Mouse (Mus musculus) MEL (cell line): ENCODE data around the gene Ube4a. TPM values are rescaled to one million over a fixed set of nuclear protein-coding genes. Genes with fewer than 3 reads are reported as not detected.
A peak's percentile ranks its signal among the peaks of the same experiment; 100 is the strongest.

ENCODE experiments used
- DNase-seq: peaks from one replicate; pipeline ENCODE4 v3.0.0; 2011; ENCODE audit warnings: low read depth, low spot score
- H3K27ac ChIP-seq: 2 replicates; pipeline ENCODE4 v1.5.1; 2012; ENCODE audit warnings: low read depth, mild to moderate bottlenecking, control low read depth, low read length, moderate library complexity; ENCODE audit not compliant: control insufficient read depth
- H3K27me3 ChIP-seq, 2 experiments: fragments of 150-350 bp in 1 of 2; sonication (generic) in 1 of 2; 2 replicates each; pipeline ENCODE4 v1.6.1; 2012; ENCODE audit warnings: low read length in 2 of 2, mild to moderate bottlenecking in 2 of 2, improper control_type of control experiment in 1 of 2, moderate library complexity in 1 of 2; ENCODE audit not compliant: insufficient read depth in 2 of 2, control insufficient read depth in 1 of 2
- H3K36me3 ChIP-seq, 2 experiments: 2 replicates each; pipeline ENCODE4 v1.6.1; 2012 to 2014; ENCODE audit warnings: low read length in 2 of 2, improper control_type of control experiment in 1 of 2, inconsistent platforms in 1 of 2, mild to moderate bottlenecking in 1 of 2; ENCODE audit not compliant: insufficient read depth in 2 of 2, control insufficient read depth in 1 of 2
- H3K4me1 ChIP-seq, 2 experiments: fragments of 150-350 bp in 1 of 2; sonication (generic) in 1 of 2; 2 replicates each; pipeline ENCODE4 v1.6.1; 2012; ENCODE audit warnings: low read length in 2 of 2, improper control_type of control experiment in 1 of 2, mild to moderate bottlenecking in 1 of 2; ENCODE audit not compliant: insufficient read depth in 2 of 2, control insufficient read depth in 1 of 2
- H3K4me3 ChIP-seq, 2 experiments: fragments of 150-350 bp in 1 of 2; sonication (generic) in 1 of 2; 2 replicates each; pipeline ENCODE4 v1.5.1; 2012; ENCODE audit warnings: low read depth in 2 of 2, low read length in 2 of 2, mild to moderate bottlenecking in 2 of 2, moderate library complexity in 2 of 2, control low read depth in 1 of 2, improper control_type of control experiment in 1 of 2; ENCODE audit not compliant: control insufficient read depth in 1 of 2, insufficient read depth in 1 of 2
- H3K79me2 ChIP-seq: 2 replicates; pipeline ENCODE4 v1.6.1; 2012; ENCODE audit warnings: mild to moderate bottlenecking, low read length, moderate library complexity; ENCODE audit not compliant: control insufficient read depth, poor library complexity, insufficient read depth
- H3K9ac ChIP-seq: 2 replicates; pipeline ENCODE4 v1.6.1; 2012; ENCODE audit warnings: low read depth, mild to moderate bottlenecking, control low read depth, low read length, moderate library complexity; ENCODE audit not compliant: control insufficient read depth, poor library complexity, severe bottlenecking
- H3K9me3 ChIP-seq: fragments of 150-350 bp; sonication (generic); replicated peaks from 2 replicates; pipeline ENCODE4 v1.6.1; 2012; ENCODE audit warnings: mild to moderate bottlenecking, low read length, improper control_type of control experiment, moderate library complexity; ENCODE audit not compliant: insufficient read depth
- BHLHE40 ChIP-seq: IDR thresholded peaks from 2 replicates; pipeline ENCODE4 v1.6.1; 2012; ENCODE audit warnings: low read depth, mild to moderate bottlenecking, inconsistent platforms, low read length, improper control_type of control experiment, borderline replicate concordance
- CHD1 ChIP-seq: IDR thresholded peaks from 2 replicates; pipeline ENCODE4 v1.6.1; 2012; ENCODE audit warnings: low read depth, mild to moderate bottlenecking, inconsistent platforms, low read length, improper control_type of control experiment
- CHD2 ChIP-seq: IDR thresholded peaks from 2 replicates; pipeline ENCODE4 v1.6.1; 2011; ENCODE audit warnings: low read length, improper control_type of control experiment
- CTCF ChIP-seq, 3 experiments: IDR thresholded peaks in 2 of 3; conservative IDR thresholded peaks in 1 of 3; 2 replicates each; pipeline ENCODE4 v1.5.1; 2011 to 2012; ENCODE audit warnings: low read length in 3 of 3, low read depth in 2 of 3, mild to moderate bottlenecking in 2 of 3, improper control_type of control experiment in 1 of 3, inconsistent platforms in 1 of 3, mixed read lengths in 1 of 3, moderate library complexity in 1 of 3; ENCODE audit not compliant: control insufficient read depth in 1 of 3, insufficient read depth in 1 of 3, poor library complexity in 1 of 3, severe bottlenecking in 1 of 3
- E2F4 ChIP-seq: IDR thresholded peaks from 2 replicates; pipeline ENCODE4 v1.6.1; 2011; ENCODE audit warnings: low read depth, low read length, improper control_type of control experiment, borderline replicate concordance
- ELF1 ChIP-seq: IDR thresholded peaks from 2 replicates; pipeline ENCODE4 v1.6.1; 2014; ENCODE audit warnings: low read depth, mild to moderate bottlenecking, inconsistent platforms, low read length, improper control_type of control experiment, moderate library complexity
- EP300 ChIP-seq, 2 experiments: IDR thresholded peaks; 2 replicates each; pipeline ENCODE4 v1.6.1; 2011; ENCODE audit warnings: improper control_type of control experiment in 2 of 2, low read length in 2 of 2, low read depth in 1 of 2, mild to moderate bottlenecking in 1 of 2
- ETS1 ChIP-seq: IDR thresholded peaks from 2 replicates; pipeline ENCODE4 v1.6.1; 2012; ENCODE audit warnings: low read depth, mild to moderate bottlenecking, inconsistent platforms, low read length, improper control_type of control experiment, moderate library complexity
- GABPA ChIP-seq: IDR thresholded peaks from 2 replicates; pipeline ENCODE4 v1.6.1; 2012; ENCODE audit warnings: low read depth, mild to moderate bottlenecking, inconsistent platforms, low read length, improper control_type of control experiment, moderate library complexity
- GATA1 ChIP-seq: IDR thresholded peaks from 2 replicates; pipeline ENCODE4 v1.6.1; 2011; ENCODE audit warnings: low read depth, low read length, improper control_type of control experiment
- HCFC1 ChIP-seq: IDR thresholded peaks from 2 replicates; pipeline ENCODE4 v1.6.1; 2012; ENCODE audit warnings: low read depth, mild to moderate bottlenecking, inconsistent platforms, low read length, improper control_type of control experiment, moderate library complexity
- JUND ChIP-seq: IDR thresholded peaks from 2 replicates; pipeline ENCODE4 v1.6.1; 2011; ENCODE audit warnings: low read depth, mild to moderate bottlenecking, improper control_type of control experiment, low read length
- KAT2A ChIP-seq: conservative IDR thresholded peaks from 2 replicates; pipeline ENCODE4 v1.6.1; 2012; ENCODE audit warnings: low read depth, low read length, improper control_type of control experiment, inconsistent platforms
- MAFK ChIP-seq: IDR thresholded peaks from 2 replicates; pipeline ENCODE4 v1.6.1; 2011; ENCODE audit warnings: low read depth, mild to moderate bottlenecking, low read length, improper control_type of control experiment, borderline replicate concordance
- MAX ChIP-seq: IDR thresholded peaks from 2 replicates; pipeline ENCODE4 v1.6.1; 2011; ENCODE audit warnings: low read length, improper control_type of control experiment
- MAZ ChIP-seq: IDR thresholded peaks from 2 replicates; pipeline ENCODE4 v1.6.1; 2012; ENCODE audit warnings: low read depth, mild to moderate bottlenecking, inconsistent platforms, low read length, improper control_type of control experiment
- MEF2A ChIP-seq: IDR thresholded peaks from 2 replicates; pipeline ENCODE4 v1.6.1; 2014; ENCODE audit warnings: low read depth, mild to moderate bottlenecking, inconsistent platforms, low read length, improper control_type of control experiment; ENCODE audit not compliant: poor library complexity, insufficient replicate concordance, severe bottlenecking; ENCODE audit errors: extremely low read depth
- MXI1 ChIP-seq: IDR thresholded peaks from 2 replicates; pipeline ENCODE4 v1.6.1; 2011; ENCODE audit warnings: mild to moderate bottlenecking, low read depth, low read length, improper control_type of control experiment
- MYB ChIP-seq: IDR thresholded peaks from 2 replicates; pipeline ENCODE4 v1.6.1; 2011; ENCODE audit warnings: mild to moderate bottlenecking, low read depth, low read length, improper control_type of control experiment
- NELFE ChIP-seq: IDR thresholded peaks from 2 replicates; pipeline ENCODE4 v1.6.1; 2011; ENCODE audit warnings: low read depth, low read length, improper control_type of control experiment
- NRF1 ChIP-seq: IDR thresholded peaks from 2 replicates; pipeline ENCODE4 v1.6.1; 2014; ENCODE audit warnings: low read depth, mild to moderate bottlenecking, inconsistent platforms, low read length, improper control_type of control experiment, moderate library complexity; ENCODE audit not compliant: poor library complexity, insufficient read depth, severe bottlenecking
- POLR2AphosphoS5 ChIP-seq: IDR thresholded peaks from 2 replicates; pipeline ENCODE4 v1.6.1; 2012; ENCODE audit warnings: low read depth, borderline replicate concordance, mild to moderate bottlenecking, inconsistent platforms, low read length, moderate library complexity, mixed read lengths
- RAD21 ChIP-seq: IDR thresholded peaks from 2 replicates; pipeline ENCODE4 v1.6.1; 2011; ENCODE audit warnings: mild to moderate bottlenecking, low read depth, low read length, improper control_type of control experiment
- RCOR1 ChIP-seq: IDR thresholded peaks from 2 replicates; pipeline ENCODE4 v1.6.1; 2012; ENCODE audit warnings: low read depth, mild to moderate bottlenecking, inconsistent platforms, low read length, improper control_type of control experiment
- SIN3A ChIP-seq: IDR thresholded peaks from 2 replicates; pipeline ENCODE4 v1.6.1; 2012; ENCODE audit warnings: low read length, improper control_type of control experiment, inconsistent platforms
- SMC3 ChIP-seq: IDR thresholded peaks from 2 replicates; pipeline ENCODE4 v1.6.1; 2011; ENCODE audit warnings: low read depth, low read length, improper control_type of control experiment
- TAL1 ChIP-seq: IDR thresholded peaks from 2 replicates; pipeline ENCODE4 v1.6.1; 2012; ENCODE audit warnings: mild to moderate bottlenecking, inconsistent platforms, low read length, moderate library complexity, mixed read lengths
- TBP ChIP-seq: IDR thresholded peaks from 2 replicates; pipeline ENCODE4 v1.8.0; 2011; ENCODE audit warnings: low read depth, low read length, improper control_type of control experiment
- TCF12 ChIP-seq: IDR thresholded peaks from 2 replicates; pipeline ENCODE4 v1.6.1; 2014; ENCODE audit warnings: low read depth, mild to moderate bottlenecking, inconsistent platforms, low read length, improper control_type of control experiment, moderate library complexity
- USF1 ChIP-seq: IDR thresholded peaks from 2 replicates; pipeline ENCODE4 v1.6.1; 2014; ENCODE audit warnings: low read depth, mild to moderate bottlenecking, inconsistent platforms, low read length, improper control_type of control experiment, moderate library complexity
- USF2 ChIP-seq, 2 experiments: IDR thresholded peaks; 2 replicates each; pipeline ENCODE4 v1.6.1; 2011 to 2012; ENCODE audit warnings: improper control_type of control experiment in 2 of 2, low read length in 2 of 2, borderline replicate concordance in 1 of 2, inconsistent platforms in 1 of 2, low read depth in 1 of 2, mild to moderate bottlenecking in 1 of 2; ENCODE audit not compliant: insufficient read depth in 1 of 2
- ZMIZ1 ChIP-seq: IDR thresholded peaks from 2 replicates; pipeline ENCODE4 v1.6.1; 2012; ENCODE audit warnings: low read depth, mild to moderate bottlenecking, inconsistent platforms, low read length, improper control_type of control experiment, moderate library complexity
- ZNF384 ChIP-seq: IDR thresholded peaks from 2 replicates; pipeline ENCODE4 v1.6.1; 2012; ENCODE audit warnings: low read depth, mild to moderate bottlenecking, inconsistent platforms, low read length, improper control_type of control experiment
- polyA plus RNA-seq, 2 experiments: library from polyadenylated mRNA; stranded (reverse) in 1 of 2; unstranded in 1 of 2; fragments of >175 nt in 1 of 2; fragments of >200 nt in 1 of 2; gene quantifications; 2 replicates each; pipeline versions ENCODE4 v1.2.1 to v1.2.4; 2012; ENCODE audit warnings: low replicate concordance in 2 of 2, low read depth in 1 of 2; ENCODE audit not compliant: insufficient read length in 2 of 2, insufficient read depth in 1 of 2, missing spikeins in 1 of 2
- total RNA-seq: library from RNA; depleted of rRNA; stranded (reverse); fragments of 300-350 nt; gene quantifications from 2 replicates; pipeline ENCODE4 v1.2.3, GENCODE M21; 2012

Ube4a gene
- total and polyA plus RNA-seq, 3 experiments = 24.2 to 37.9 (median 32.8) TPM

DNA sequence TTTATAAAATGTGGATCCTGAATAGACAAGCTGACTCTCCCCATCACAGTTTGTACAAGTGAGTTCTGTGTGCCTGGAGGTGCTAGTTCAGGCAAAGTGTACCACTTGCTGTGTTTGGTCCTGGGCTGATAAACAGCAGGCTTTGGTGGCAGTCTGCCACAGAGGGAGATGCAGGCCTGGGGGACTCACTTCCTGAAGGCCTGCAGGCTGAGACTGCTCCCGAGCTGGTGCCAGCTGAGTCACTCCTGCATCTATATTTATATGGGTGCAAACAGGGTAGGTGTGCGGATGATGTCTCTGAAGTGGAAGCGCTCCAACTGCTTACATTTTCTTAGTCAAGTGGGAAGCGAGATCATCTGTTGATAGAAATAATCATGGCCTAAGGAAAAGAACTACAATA is 59.8 kb downstream of the Ube4a start (continued):
- no peak for TF ChIP-seq ZMIZ1

DNA sequence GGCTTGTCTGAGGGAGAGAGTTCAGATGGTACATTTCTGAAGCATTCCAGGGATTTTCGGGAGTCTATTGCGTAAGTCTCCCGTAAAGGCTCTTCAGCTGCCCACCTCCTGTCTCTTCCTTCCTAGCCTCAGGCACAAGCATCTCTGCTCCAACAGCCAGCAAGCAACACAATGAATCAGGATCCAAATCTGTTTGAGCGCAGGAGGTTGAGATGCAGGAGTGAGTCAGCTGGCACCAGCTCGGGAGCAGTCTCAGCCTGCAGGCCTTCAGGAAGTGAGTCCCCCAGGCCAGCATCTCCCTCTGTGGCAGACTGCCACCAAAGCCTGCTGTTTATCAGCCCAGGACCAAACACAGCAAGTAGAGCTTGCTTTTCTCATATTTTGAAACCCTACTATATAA is 60.4 kb downstream of the Ube4a start:
- no peak overlapping the region for H3K27ac ChIP-seq

DNA sequence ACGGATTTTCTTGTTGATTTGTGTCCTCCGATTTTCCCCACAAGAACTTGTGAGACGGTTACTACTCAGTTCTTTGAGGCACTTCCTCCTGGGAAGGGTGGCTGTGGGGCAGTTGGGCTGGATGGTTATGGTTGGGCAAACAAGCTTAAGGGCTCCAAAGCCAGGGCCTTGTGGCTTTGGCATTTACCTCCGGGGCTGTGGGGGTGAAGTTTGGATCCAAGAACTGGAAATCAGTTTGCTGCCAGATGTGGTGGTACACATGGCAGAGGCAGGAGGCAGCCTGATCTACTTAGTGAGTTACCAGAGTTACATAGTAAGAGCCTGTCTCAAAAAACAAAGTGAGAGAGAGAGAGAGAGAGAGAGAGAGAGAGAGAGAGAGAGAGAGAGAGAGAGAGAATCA is 61.5 kb downstream of the Ube4a start:
- Histone ChIP-seq H3K9me3 (no peaks in the 10 kb centered on the region), H3K27me3 (no peaks in the 10 kb centered on the region), H3K79me2 (no peaks in the 10 kb centered on the region), H3K4me3 (no peak overlapping the region), H3K27ac (no peak overlapping the region), H3K4me1 (peaks cover 9 to 20% of the 10 kb centered on the region in 2 experiments), H3K9ac (no peak overlapping the region), H3K36me3 (peaks cover 0 to 14% of the 10 kb centered on the region in 2 experiments; a peak in 2 of 4 replicates)
- DNase-seq = no peak
- TF ChIP-seq USF2 (IDR thresholded peaks at IDR 0.05; ENCODE audit: borderline replicate concordance in 1 of 2, insufficient read depth in 1 of 2, low read depth in 1 of 2, low read length in 2 of 2) = no peak
- TF ChIP-seq MAZ = no peak
- TF ChIP-seq RCOR1 = no peak
- TF ChIP-seq TAL1 = no peak
- TF ChIP-seq CHD1 = no peak
- TF ChIP-seq GABPA = no peak
- TF ChIP-seq MEF2A = no peak
- TF ChIP-seq CHD2 = no peak
- no peak for TF ChIP-seq KAT2A
- TF ChIP-seq USF1 = no peak
- no peak for TF ChIP-seq MAX
- TF ChIP-seq SMC3 = no peak
- no peak for TF ChIP-seq MXI1
- TF ChIP-seq NRF1 = no peak
- no peak for TF ChIP-seq NELFE
- no peak for TF ChIP-seq EP300 (IDR thresholded peaks at IDR 0.05; ENCODE audit: low read depth in 1 of 2, low read length in 2 of 2)
- no peak for TF ChIP-seq MAFK

More for the DNA sequence above, 60.4 kb downstream of the Ube4a start:
- no peaks in the 10 kb centered on the region for H3K27me3 ChIP-seq
- no peak overlapping the region for H3K9ac ChIP-seq
- peak; percentile 78 for DNase-seq
- H3K4me3 ChIP-seq = no peak overlapping the region
- TF ChIP-seq GATA1 (peak; percentile 31; the same call in 1 of the 2 replicates), TBP (no peak), SIN3A (no peak), NELFE (no peak), CTCF (IDR thresholded peaks at IDR 0.05 in 2 of 3, conservative IDR thresholded peaks at IDR 0.05 in 1 of 3; ENCODE audit: control insufficient read depth in 1 of 3, insufficient read depth in 1 of 3, low read depth in 2 of 3, low read length in 3 of 3, poor library complexity in 1 of 3, severe bottlenecking in 1 of 3) (no peak), BHLHE40 (no peak), ZNF384 (no peak), MYB (no peak), MXI1 (no peak), RCOR1 (peak; percentile 53; the same call in 1 of the 2 replicates), JUND (no peak), TAL1 (peak; percentile 73), E2F4 (no peak), CHD2 (no peak), POLR2AphosphoS5 (no peak), ETS1 (peak; percentile 51; the same call in 1 of the 2 replicates), EP300 (IDR thresholded peaks at IDR 0.05; ENCODE audit: low read depth in 1 of 2, low read length in 2 of 2) (peak in 1 of 2 experiments; percentile 52; a peak in 2 of 4 replicates), ELF1 (no peak), TCF12 (0 out of 2 replicates have a peak, but pooled peaks have one; percentile 39), MAFK (no peak), HCFC1 (no peak), SMC3 (no peak), USF2 (IDR thresholded peaks at IDR 0.05; ENCODE audit: borderline replicate concordance in 1 of 2, insufficient read depth in 1 of 2, low read depth in 1 of 2, low read length in 2 of 2) (no peak), RAD21 (no peak)
- H3K36me3 ChIP-seq = peaks cover 0 to 14% of the 10 kb centered on the region in 2 experiments; a peak in 2 of 4 replicates
- H3K9me3 ChIP-seq = no peaks in the 10 kb centered on the region
- H3K4me1 ChIP-seq = peaks cover 9 to 20% of the 10 kb centered on the region in 2 experiments
- H3K79me2 ChIP-seq = no peaks in the 10 kb centered on the region
